15 mouse cellular contexts compared by ENCODE assay signal in the genomic region with DNA sequence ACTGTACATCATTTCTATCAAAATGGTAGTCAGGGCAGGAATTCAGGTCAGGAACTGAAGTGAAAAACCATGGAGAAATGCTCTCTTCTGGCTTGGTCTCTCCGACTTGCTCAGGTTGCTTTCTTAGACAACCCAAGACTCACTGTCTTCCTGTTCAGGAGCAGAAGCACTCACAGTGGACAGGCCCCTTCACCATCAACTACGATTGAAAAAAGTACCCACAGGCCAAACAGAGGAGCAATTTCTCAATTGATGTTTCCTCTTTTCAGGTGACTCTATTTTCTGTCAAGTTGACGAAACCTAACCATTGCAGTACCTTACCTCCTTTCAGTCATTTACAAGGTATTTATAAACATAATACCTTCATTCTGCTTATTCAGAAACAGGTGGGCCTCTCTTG.
"Had no signal": no experiment of that assay in that cellular context is flagged by ENCODE, and none has a peak within 500 bp of the region (broad histone marks: within the 10 kb centered on the region; RNA-seq: fewer than 3 reads in every experiment).

No protein-coding gene starts in this region.

- ATAC-seq: midbrain, embryonic 13.5 days; midbrain, embryonic 15.5 days had no signal

- DNase-seq: liver, embryonic 13.5 days; lung, adult 18-20 months; lung, embryonic 14.5 days; lung, postnatal 14 days; lung, postnatal 36 days; retina, postnatal 1 day; right cerebral cortex, adult 18-20 months; right cerebral cortex, postnatal 25 days; right cerebral cortex, postnatal 4 days; spleen, adult 18-20 months; thymus, adult 18-20 months; thymus, postnatal 14 days; thymus, postnatal 4 days had no signal
